25 mouse cellular contexts compared by ENCODE assay signal in genomic region chr19:33231303-33231702, GRCm38 (mm10).
A peak's percentile ranks its signal among the peaks of the same experiment; 100 is the strongest.
DNase-seq lines count a peak whose midpoint lies in the region; ATAC-seq lines count a peak whose summit lies in the region.
"Had no signal": no experiment of that assay in that cellular context is flagged by ENCODE, and none has a peak within 500 bp of the region (broad histone marks: within the 10 kb centered on the region; RNA-seq: fewer than 3 reads in every experiment).

No protein-coding gene starts in this region.

- DNase-seq in midbrain, embryonic 11.5 days (ENCODE audit: low spot score, missing footprints), result peak; percentile 61
- no peak for DNase-seq in cerebellum, postnatal 14 days
- no peak for DNase-seq in cerebellum, adult 9-10 months
- no peak for DNase-seq in right cerebral cortex, postnatal 25 days
- DNase-seq: adrenal gland, postnatal 10 days; adrenal gland, postnatal 36 days; cerebellum, adult 18-20 months; cerebellum, adult 9-11 months; forebrain, postnatal 0 days; gastrocnemius, postnatal 25 days; heart, adult 2 months; heart, postnatal 14 days; heart, postnatal 4 days had no signal

- H3K4me1 ChIP-seq in midbrain, embryonic 11.5 days (ENCODE audit: control insufficient read depth, insufficient read depth, low read length), result no peaks in the 10 kb centered on the region
- no peaks in the 10 kb centered on the region for H3K4me1 ChIP-seq in midbrain, embryonic 13.5 days (replicated peaks)
- H3K4me1 ChIP-seq: embryonic facial prominence, embryonic 12.5 days; embryonic facial prominence, embryonic 15.5 days; heart, embryonic 10.5 days; heart, embryonic 13.5 days had no signal

- ATAC-seq in midbrain, embryonic 11.5 days (ENCODE audit: low FRiP score), result no peak
- no peak for ATAC-seq in midbrain, embryonic 13.5 days
- peak; percentile 65 for ATAC-seq in common myeloid progenitor, adult 5-6 weeks (replicated peaks; ENCODE audit: low read depth, poor library complexity, severe bottlenecking)
- 0 out of 2 replicates have a peak, but pooled peaks have one; percentile 49 for ATAC-seq in megakaryocyte, adult 5-6 weeks (ENCODE audit: poor library complexity, severe bottlenecking)
- ATAC-seq: activated CD4-positive, CD25-positive, alpha-beta regulatory T cell, adult 4 months; forebrain, embryonic 14.5 days; forebrain, postnatal 0 days; hindbrain, postnatal 0 days; intestine, postnatal 0 days had no signal

- H3K9ac ChIP-seq in midbrain, embryonic 11.5 days (ENCODE audit: low read length), result no peak overlapping the region
- no peak overlapping the region for H3K9ac ChIP-seq in midbrain, embryonic 13.5 days (replicated peaks)
- H3K9ac ChIP-seq: embryonic facial prominence, embryonic 12.5 days; embryonic facial prominence, embryonic 15.5 days; forebrain, postnatal 0 days; heart, embryonic 13.5 days; hindbrain, embryonic 14.5 days had no signal

- H3K4me2 ChIP-seq in midbrain, embryonic 11.5 days, result no peak overlapping the region
- no peak overlapping the region for H3K4me2 ChIP-seq in midbrain, embryonic 13.5 days (replicated peaks)
- H3K4me2 ChIP-seq: embryonic facial prominence, embryonic 12.5 days; embryonic facial prominence, embryonic 15.5 days; heart, embryonic 13.5 days; hindbrain, embryonic 14.5 days had no signal

- WGBS in midbrain, embryonic 11.5 days, result 62% methylated on average over 6 of the region's 6 CpGs
- WGBS in midbrain, embryonic 13.5 days, result 53% methylated on average over 6 of the region's 6 CpGs

- no peaks in the 10 kb centered on the region for H3K27me3 ChIP-seq in midbrain, embryonic 11.5 days (ENCODE audit: control insufficient read depth, insufficient read depth, low read length)
- 0 out of 2 replicates have a peak, but pooled peaks cover 3% of the 10 kb centered on the region for H3K27me3 ChIP-seq in midbrain, embryonic 13.5 days
- H3K27me3 ChIP-seq: embryonic facial prominence, embryonic 12.5 days; embryonic facial prominence, embryonic 15.5 days; heart, embryonic 13.5 days had no signal

- H3K36me3 ChIP-seq in midbrain, embryonic 11.5 days (ENCODE audit: control insufficient read depth, insufficient read depth, low read length), result no peaks in the 10 kb centered on the region
- H3K36me3 ChIP-seq in midbrain, embryonic 13.5 days, result no peaks in the 10 kb centered on the region
- H3K36me3 ChIP-seq: embryonic facial prominence, embryonic 12.5 days; embryonic facial prominence, embryonic 15.5 days; heart, embryonic 10.5 days; heart, embryonic 13.5 days had no signal

- H3K4me3 ChIP-seq in midbrain, embryonic 11.5 days (ENCODE audit: low read depth, low read length), result no peak overlapping the region
- H3K4me3 ChIP-seq in midbrain, embryonic 13.5 days (replicated peaks), result no peak overlapping the region
- H3K4me3 ChIP-seq: embryonic facial prominence, embryonic 12.5 days; embryonic facial prominence, embryonic 15.5 days; heart, adult 2 months; heart, embryonic 10.5 days; heart, embryonic 13.5 days had no signal

- H3K27ac ChIP-seq in midbrain, embryonic 11.5 days (ENCODE audit: low read depth, low read length), result no peak overlapping the region
- no peak overlapping the region for H3K27ac ChIP-seq in midbrain, embryonic 13.5 days
- H3K27ac ChIP-seq: embryonic facial prominence, embryonic 12.5 days; embryonic facial prominence, embryonic 15.5 days; heart, adult 2 months; heart, embryonic 10.5 days; heart, embryonic 13.5 days; hindbrain, embryonic 14.5 days; hindbrain, postnatal 0 days had no signal

- H3K9me3 ChIP-seq in midbrain, embryonic 11.5 days (ENCODE audit: control insufficient read depth, low read length), result no peaks in the 10 kb centered on the region
- no peaks in the 10 kb centered on the region for H3K9me3 ChIP-seq in midbrain, embryonic 13.5 days
- H3K9me3 ChIP-seq: embryonic facial prominence, embryonic 12.5 days; embryonic facial prominence, embryonic 15.5 days; heart, embryonic 10.5 days; heart, embryonic 13.5 days had no signal

Comparison
In these comparisons a context has a peak if more than half of its experiments do, and no peak if none do; other contexts are left out.
1. ATAC-seq: peak in common myeloid progenitor, adult 5-6 weeks (single experiment) and megakaryocyte, adult 5-6 weeks (single experiment); none in midbrain, embryonic 11.5 days (single experiment) and midbrain, embryonic 13.5 days (single experiment).